Mouse (Mus musculus) brain, embryonic 14.5 days (tissue): ENCODE data around the gene Olfr619. TPM values are rescaled to one million over a fixed set of nuclear protein-coding genes. Genes with fewer than 3 reads are reported as not detected.

Experiments used
- DNase-seq: peaks from one replicate; pipeline ENCODE4 v3.0.0-alpha.2; 2011; ENCODE audit warnings: low read depth
- CTCF ChIP-seq: fragments of 200-500 bp; IDR thresholded peaks from 2 replicates; pipeline ENCODE4 v1.5.1; 2012; ENCODE audit warnings: inconsistent platforms, mild to moderate bottlenecking, moderate library complexity, borderline replicate concordance; ENCODE audit not compliant: insufficient read depth, insufficient read length; ENCODE audit errors: extremely low read depth
- POLR2A ChIP-seq: fragments of 200-500 bp; IDR thresholded peaks from 2 replicates; pipeline ENCODE4 v1.6.1; 2012; ENCODE audit warnings: mild to moderate bottlenecking, inconsistent platforms, borderline replicate concordance; ENCODE audit not compliant: poor library complexity, insufficient read depth, insufficient read length, severe bottlenecking; ENCODE audit errors: extremely low read depth
- polyA plus RNA-seq: library from polyadenylated mRNA; depleted of rRNA; stranded (reverse); fragments of >200 nt; gene quantifications from 2 replicates; pipeline ENCODE4 v1.2.3, GENCODE M21; 2012; rRNA removed

Gene Olfr619
- not detected in 2 replicates for polyA plus RNA-seq

GRCm38 (mm10) chr7:103600275-103600674 lies at the start of gene Olfr619:
Olfr619 (plus strand) TSS chr7:103600575.
- TF ChIP-seq CTCF (no peak), POLR2A (no peak)
- no peak for DNase-seq

- no peak for TF ChIP-seq POLR2A
- no peak for TF ChIP-seq CTCF
- DNase-seq = no peak
Observed at GRCm38 (mm10) chr7:103555779-103556178, 44.6 kb upstream of the Olfr619 start, which contains the start of gene Olfr615. Olfr615 (plus strand) TSS chr7:103556079.

- DNase-seq = no peak
- TF ChIP-seq POLR2A = no peak
Observed at GRCm38 (mm10) chr7:103569043-103569442, 31.3 kb upstream of the Olfr619 start, which contains the start of gene Olfr616. Olfr616 (minus strand) TSS chr7:103569143.

GRCm38 (mm10) chr7:103572761-103573160 lies 27.6 kb upstream of the Olfr619 start, which contains the start of gene Olfr617:
Olfr617 (plus strand) TSS chr7:103573061.
- DNase-seq = no peak
- TF ChIP-seq CTCF = no peak
- TF ChIP-seq POLR2A = no peak

GRCm38 (mm10) chr7:103589803-103590202 lies 10.6 kb upstream of the Olfr619 start, which contains the start of gene Olfr618:
Olfr618 (plus strand) TSS chr7:103590103.
- TF ChIP-seq POLR2A = no peak
- TF ChIP-seq CTCF = no peak
- DNase-seq = no peak

- DNase-seq = no peak
- no peak for TF ChIP-seq POLR2A
- TF ChIP-seq CTCF = no peak
Observed at GRCm38 (mm10) chr7:103607425-103607824, 7.0 kb downstream of the Olfr619 start.

GRCm38 (mm10) chr7:103612434-103612833 lies 12.1 kb downstream of the Olfr619 start, which contains the start of gene Olfr620:
Olfr620 (minus strand) TSS chr7:103612534.
- no peak for TF ChIP-seq POLR2A
- no peak for TF ChIP-seq CTCF
- no peak for DNase-seq

GRCm38 (mm10) chr7:103636795-103637194 lies 36.4 kb downstream of the Olfr619 start:
- TF ChIP-seq POLR2A (no peak), CTCF (no peak)
- no peak for DNase-seq

GRCm38 (mm10) chr7:103642602-103643001 lies 42.2 kb downstream of the Olfr619 start, which contains the start of gene Olfr622:
Olfr622 (minus strand) TSS chr7:103642702.
- no peak for DNase-seq
- TF ChIP-seq CTCF = no peak
- TF ChIP-seq POLR2A = no peak

- no peak for DNase-seq
- TF ChIP-seq CTCF (no peak), POLR2A (no peak)
Observed at GRCm38 (mm10) chr7:103644070-103644469, 43.7 kb downstream of the Olfr619 start.

Other genes with a start within 250 kb of the Olfr619 start
- gene Olfr601, start 237.9 kb upstream of the Olfr619 start, polyA plus RNA-seq = not detected in 2 replicates
- gene Olfr603, start 214.4 kb upstream of the Olfr619 start, polyA plus RNA-seq = not detected in 2 replicates
- not detected in 2 replicates for gene Usp17lc, start 185.5 kb upstream of the Olfr619 start, polyA plus RNA-seq
- gene Olfr605, start 155.1 kb upstream of the Olfr619 start, polyA plus RNA-seq = not detected in 2 replicates
- not detected in 2 replicates for gene Olfr606, start 151.5 kb upstream of the Olfr619 start, polyA plus RNA-seq
- not detected in 2 replicates for gene Olfr607, start 136.4 kb upstream of the Olfr619 start, polyA plus RNA-seq
- gene Olfr608, start 130.7 kb upstream of the Olfr619 start, polyA plus RNA-seq = not detected in 2 replicates
- not detected in 2 replicates for gene Olfr609, start 102.5 kb upstream of the Olfr619 start, polyA plus RNA-seq
- gene Olfr610, start 88.5 kb upstream of the Olfr619 start, polyA plus RNA-seq = not detected in 2 replicates
- gene Olfr611, start 79.7 kb upstream of the Olfr619 start, polyA plus RNA-seq = not detected in 2 replicates
- gene Olfr612, start 57.9 kb upstream of the Olfr619 start, polyA plus RNA-seq = not detected in 2 replicates
- gene Olfr613, start 52.5 kb upstream of the Olfr619 start, polyA plus RNA-seq = not detected in 2 replicates
- not detected in 2 replicates for gene Olfr615, start 44.5 kb upstream of the Olfr619 start, polyA plus RNA-seq
- gene Olfr616, start 31.4 kb upstream of the Olfr619 start, polyA plus RNA-seq = not detected in 2 replicates
- not detected in 2 replicates for gene Olfr617, start 27.5 kb upstream of the Olfr619 start, polyA plus RNA-seq
- gene Olfr618, start 10.5 kb upstream of the Olfr619 start, polyA plus RNA-seq = 0.05 TPM in 1 of 2 replicates, not detected in the other
- gene Olfr620, start 12.0 kb downstream of the Olfr619 start, polyA plus RNA-seq = not detected in 2 replicates
- not detected in 2 replicates for gene Olfr622, start 42.1 kb downstream of the Olfr619 start, polyA plus RNA-seq
- gene Olfr623, start 63.1 kb downstream of the Olfr619 start, polyA plus RNA-seq = not detected in 2 replicates
- 0.01 TPM in 1 of 2 replicates, not detected in the other for gene Olfr624, start 70.6 kb downstream of the Olfr619 start, polyA plus RNA-seq
- not detected in 2 replicates for gene Olfr625-ps1, start 82.1 kb downstream of the Olfr619 start, polyA plus RNA-seq
- not detected in 2 replicates for gene Olfr243, start 114.1 kb downstream of the Olfr619 start, polyA plus RNA-seq
- not detected in 2 replicates for gene Olfr628, start 129.8 kb downstream of the Olfr619 start, polyA plus RNA-seq
- not detected in 2 replicates for gene Olfr629, start 144.4 kb downstream of the Olfr619 start, polyA plus RNA-seq
- gene Olfr630, start 156.8 kb downstream of the Olfr619 start, polyA plus RNA-seq = not detected in 2 replicates
- not detected in 2 replicates for gene Olfr69, start 171.0 kb downstream of the Olfr619 start, polyA plus RNA-seq
- not detected in 2 replicates for gene Olfr68, start 179.1 kb downstream of the Olfr619 start, polyA plus RNA-seq
- gene Olfr67, start 191.2 kb downstream of the Olfr619 start, polyA plus RNA-seq = not detected in 2 replicates
- gene Hbb-bt, start 213.4 kb downstream of the Olfr619 start, polyA plus RNA-seq = 1,200 and 1,643 TPM in 2 replicates
- gene Hbb-bs, start 227.5 kb downstream of the Olfr619 start, polyA plus RNA-seq = 4,622 and 5,050 TPM in 2 replicates
- gene Hbb-bh2, start 239.9 kb downstream of the Olfr619 start, polyA plus RNA-seq = not detected in 2 replicates
- 4.5 and 6.0 TPM in 2 replicates for gene Hbb-bh1, start 242.6 kb downstream of the Olfr619 start, polyA plus RNA-seq